Mouse (Mus musculus) heart, postnatal 4 days (tissue): ENCODE results near the gene Pfkm. TPM values are rescaled to one million over a fixed set of nuclear protein-coding genes. Genes with fewer than 3 reads are reported as not detected.

Source experiments
- DNase-seq: peaks from one replicate; pipeline ENCODE4 v3.0.0; 2021
- total RNA-seq, 2 experiments: library from RNA; stranded (reverse); gene quantifications; 2 replicates each; pipeline ENCODE4 v1.2.3; 2021

The Pfkm gene
- total RNA-seq, 2 experiments from 2014 or later: 413 to 425 TPM

- no peak for DNase-seq
These were observed 6.1 kb downstream of the Pfkm start for GRCm38 (mm10) chr15:98098519-98098918.

DNA sequence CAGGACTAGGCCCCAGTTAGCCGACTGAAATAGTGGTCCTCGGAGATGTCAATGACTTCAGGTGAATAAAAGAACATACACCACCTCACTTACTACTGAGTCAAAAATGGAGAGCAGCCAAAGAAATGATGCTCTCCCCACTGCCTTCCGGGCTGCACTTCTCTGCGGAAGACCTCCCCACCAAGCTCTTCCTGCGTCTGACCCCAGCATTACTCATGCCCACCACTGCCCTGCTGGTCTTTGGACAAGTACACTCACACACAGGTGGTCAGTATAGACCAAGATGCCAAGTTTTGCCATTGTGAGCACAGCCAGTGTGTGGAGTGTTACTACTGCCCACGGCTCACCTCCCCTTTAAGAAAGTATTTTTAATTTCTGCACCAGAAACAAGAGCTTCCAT lies 10.0 kb downstream of the Pfkm start:
- DNase-seq: no peak

DNA sequence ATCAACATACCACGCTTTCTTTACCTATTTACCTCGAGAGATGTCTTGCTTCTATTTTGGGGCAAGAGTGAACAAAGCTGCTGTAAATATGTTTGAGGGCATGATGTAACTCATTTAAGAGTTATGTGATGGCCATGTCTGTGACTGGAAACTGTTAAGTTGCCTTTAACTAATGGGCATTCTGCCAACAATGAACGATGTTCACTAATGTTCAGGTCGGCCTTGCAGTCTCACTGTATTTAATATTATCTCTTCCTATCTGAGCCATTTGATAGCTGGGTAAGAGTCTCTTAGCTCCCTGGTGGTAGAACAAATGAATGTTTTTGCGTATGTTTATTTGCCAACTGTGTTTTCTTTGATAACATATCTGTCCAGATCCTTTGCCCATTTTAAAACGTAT lies 14.1 kb downstream of the Pfkm start:
- no peak for DNase-seq

DNA sequence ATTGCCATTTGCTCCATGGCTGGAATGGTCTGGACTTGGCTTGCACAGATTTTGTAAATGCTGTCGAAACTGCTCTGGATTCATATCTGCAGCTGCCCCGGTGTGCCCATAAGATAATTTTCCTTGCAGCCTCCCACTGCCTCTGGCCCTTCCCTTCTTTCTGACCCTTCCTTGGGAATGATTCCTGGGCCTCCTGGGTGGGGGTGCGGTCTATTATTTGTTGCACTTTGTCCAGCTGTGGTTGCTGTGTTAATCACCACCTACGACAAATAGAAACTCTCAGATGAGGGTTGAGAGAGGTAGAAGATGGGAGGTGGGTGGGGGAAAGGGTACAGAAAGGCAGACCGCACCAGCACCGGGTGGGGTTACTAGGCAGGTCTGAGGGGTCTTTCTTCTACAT lies 14.8 kb downstream of the Pfkm start:
- DNase-seq: no peak

DNA sequence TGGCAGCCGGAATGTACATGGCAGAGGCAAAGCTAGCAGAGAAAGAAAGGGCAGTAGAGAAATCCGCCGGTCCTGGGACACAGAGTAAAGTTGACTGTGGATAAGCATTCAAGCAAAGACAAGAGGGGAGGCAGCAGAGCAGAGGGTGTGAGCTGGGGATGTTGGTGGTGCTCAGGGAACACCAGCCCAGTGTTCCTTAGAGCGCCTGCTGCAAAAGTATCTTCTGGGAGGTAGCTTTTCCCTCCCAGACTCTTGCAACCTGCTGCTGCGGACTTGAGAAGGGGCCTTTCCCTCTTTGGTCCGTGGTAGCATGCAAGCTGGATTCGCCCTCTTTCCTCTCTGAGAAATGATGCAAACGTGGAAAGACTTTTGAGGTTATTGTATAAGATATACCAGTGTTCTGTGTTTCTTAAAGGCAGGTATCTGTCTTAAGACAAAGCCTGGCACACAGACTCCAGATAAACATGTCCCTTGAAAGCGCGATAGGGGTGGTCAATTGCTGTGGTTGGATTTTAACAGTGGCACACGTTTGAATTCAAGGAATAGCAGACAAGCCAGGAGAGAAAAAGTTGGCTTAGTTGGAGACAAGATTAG lies 15.4 kb downstream of the Pfkm start:
- DNase-seq: no peak

- DNase-seq: peak; percentile 85
These were observed 16.1 kb downstream of the Pfkm start for GRCm38 (mm10) chr15:98108297-98109152.

DNA sequence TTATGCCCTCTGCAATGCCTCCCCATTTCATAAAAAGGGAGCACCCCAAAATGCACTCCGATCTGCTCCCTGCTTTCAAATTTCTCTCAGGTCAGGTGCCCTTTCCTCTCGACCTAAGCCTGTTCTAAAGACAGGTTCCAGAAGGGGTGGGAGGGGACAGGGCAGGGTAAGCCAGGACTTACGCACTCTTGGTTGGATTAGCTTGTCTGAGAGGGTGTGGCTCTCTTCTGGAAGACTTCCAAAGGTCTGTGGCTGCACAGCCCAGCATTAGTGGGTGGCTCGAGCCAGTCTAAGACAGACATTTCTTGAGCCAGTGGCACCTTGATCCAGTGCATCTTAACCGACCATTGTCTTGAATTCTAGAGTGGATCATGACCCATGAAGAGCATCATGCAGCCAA lies 19.4 kb downstream of the Pfkm start:
- DNase-seq: no peak

GRCm38 (mm10) chr15:98114098-98114851 lies 21.9 kb downstream of the Pfkm start:
- no peak for DNase-seq

- DNase-seq: peak; percentile 27
These were observed 22.7 kb downstream of the Pfkm start for GRCm38 (mm10) chr15:98114852-98115778.

GRCm38 (mm10) chr15:98115779-98116163 lies 23.4 kb downstream of the Pfkm start:
- DNase-seq: no peak

- DNase-seq: no peak
These were observed 23.9 kb downstream of the Pfkm start for GRCm38 (mm10) chr15:98116287-98116686.

DNA sequence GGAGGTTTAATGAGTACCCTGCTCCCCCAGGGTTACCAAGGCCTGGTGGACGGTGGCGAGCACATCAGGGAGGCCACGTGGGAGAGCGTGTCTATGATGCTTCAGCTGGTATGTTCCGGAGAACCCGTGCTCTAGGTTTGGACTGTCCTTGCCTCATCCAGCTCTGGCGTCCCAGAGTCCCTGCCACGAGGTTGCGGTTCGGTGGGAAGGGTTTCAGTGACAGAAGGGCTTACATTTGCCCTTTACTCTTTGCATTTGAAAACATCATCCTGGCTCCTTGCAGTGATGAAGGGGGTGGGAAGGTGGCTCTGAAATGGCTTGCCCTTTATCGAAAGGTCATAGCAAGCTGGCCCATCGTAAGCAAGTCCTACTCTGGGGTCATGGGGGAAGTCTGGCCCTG lies 27.0 kb downstream of the Pfkm start:
- DNase-seq: no peak

DNA sequence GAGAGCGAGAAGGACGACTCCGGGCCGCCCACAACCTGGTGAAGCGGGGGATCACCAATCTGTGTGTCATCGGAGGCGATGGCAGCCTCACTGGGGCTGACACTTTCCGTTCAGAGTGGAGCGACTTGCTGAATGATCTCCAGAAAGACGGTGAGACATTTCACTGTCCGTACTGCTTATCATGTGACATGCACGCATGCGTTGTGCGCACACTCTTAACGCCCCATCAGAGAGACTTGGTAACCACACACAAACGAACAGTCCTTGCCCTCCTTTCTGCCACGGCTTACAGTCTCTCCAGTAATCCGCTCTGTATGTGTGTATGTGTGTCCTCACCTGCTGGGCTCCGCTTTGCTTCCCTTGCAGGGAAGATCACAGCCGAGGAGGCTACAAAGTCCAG lies 28.4 kb downstream of the Pfkm start:
- DNase-seq: no peak

DNA sequence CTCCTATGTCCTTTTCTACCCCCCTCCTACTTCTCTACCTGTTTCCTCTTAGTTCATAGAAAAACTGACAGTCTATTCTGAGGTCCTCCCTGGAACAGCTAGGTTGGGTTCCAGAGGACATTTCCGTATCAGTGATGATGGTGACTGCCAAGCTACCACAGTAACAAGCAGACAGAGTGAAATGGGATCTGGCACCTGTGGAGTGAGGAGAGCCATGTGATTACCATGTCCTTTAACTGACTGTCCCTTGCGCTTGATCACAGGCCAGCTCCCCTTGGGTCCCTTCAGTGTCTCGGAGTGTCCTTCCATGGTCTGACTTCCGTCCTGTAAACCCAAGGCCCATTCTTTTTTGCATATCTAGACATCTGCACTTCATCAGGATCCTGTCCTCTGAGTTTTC lies 38.6 kb downstream of the Pfkm start:
- peak; percentile 55 for DNase-seq

DNA sequence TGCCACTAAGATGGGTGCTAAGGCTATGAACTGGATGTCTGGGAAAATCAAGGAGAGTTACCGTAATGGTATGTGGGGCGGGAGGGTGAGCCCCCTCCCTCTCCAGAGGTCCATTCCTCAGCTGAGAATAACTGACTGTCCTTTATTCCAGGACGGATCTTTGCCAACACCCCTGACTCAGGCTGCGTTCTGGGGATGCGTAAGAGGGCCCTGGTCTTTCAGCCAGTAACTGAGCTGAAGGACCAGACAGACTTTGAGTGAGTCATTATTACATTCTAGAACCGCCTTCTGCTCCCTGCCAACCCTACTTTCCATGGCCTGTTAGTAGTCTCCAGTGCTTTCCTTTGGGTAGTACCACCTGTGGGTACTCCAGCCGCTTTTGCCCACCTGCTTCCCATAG lies 39.1 kb downstream of the Pfkm start:
- no peak for DNase-seq

GRCm38 (mm10) chr15:98131942-98132655 lies 39.7 kb downstream of the Pfkm start:
- no peak for DNase-seq

GRCm38 (mm10) chr15:98133471-98133870 lies 41.1 kb downstream of the Pfkm start:
- DNase-seq: no peak

GRCm38 (mm10) chr15:98134034-98134433 lies 41.6 kb downstream of the Pfkm start:
- no peak for DNase-seq

GRCm38 (mm10) chr15:98134666-98135065 lies 42.3 kb downstream of the Pfkm start:
- no peak for DNase-seq

DNA sequence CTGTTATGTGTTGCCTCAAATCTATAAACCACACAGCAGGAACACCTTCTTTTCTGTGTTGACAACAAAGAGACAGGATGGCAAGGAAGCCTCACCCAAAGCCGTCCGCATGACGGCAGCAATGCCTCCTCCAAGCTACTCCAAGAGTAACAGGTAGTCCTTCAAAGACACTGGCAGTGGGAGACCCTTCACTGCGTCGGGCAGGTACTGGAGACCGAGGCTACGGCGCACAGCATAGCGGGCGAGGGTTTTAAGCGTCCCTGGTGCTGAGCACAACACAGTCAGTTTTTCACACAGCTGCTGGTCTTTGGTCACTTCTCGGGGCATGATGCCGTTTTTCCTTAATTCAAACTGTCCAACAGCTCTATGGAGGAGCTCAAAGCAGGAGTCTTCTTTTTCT lies 43.3 kb downstream of the Pfkm start:
- no peak for DNase-seq

DNA sequence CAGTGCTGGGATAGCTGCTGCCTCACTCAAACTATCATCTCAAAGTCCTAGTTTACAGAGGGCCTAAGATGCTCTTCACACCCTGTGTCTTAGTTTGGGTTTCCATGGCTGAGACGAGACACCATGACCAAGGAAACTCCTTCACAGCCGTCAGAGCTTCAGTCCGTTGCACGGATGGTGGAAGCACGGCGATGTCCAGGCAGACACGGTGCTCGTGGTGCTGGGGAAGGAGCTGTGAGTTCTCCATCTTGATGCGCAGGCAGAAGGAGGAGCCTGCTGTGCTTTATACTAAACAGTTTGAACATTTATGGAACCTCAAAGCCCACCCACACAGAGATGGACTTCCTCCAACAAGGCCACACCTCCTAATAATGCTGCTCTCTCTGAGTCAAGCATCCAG lies 44.5 kb downstream of the Pfkm start:
- no peak for DNase-seq

DNA sequence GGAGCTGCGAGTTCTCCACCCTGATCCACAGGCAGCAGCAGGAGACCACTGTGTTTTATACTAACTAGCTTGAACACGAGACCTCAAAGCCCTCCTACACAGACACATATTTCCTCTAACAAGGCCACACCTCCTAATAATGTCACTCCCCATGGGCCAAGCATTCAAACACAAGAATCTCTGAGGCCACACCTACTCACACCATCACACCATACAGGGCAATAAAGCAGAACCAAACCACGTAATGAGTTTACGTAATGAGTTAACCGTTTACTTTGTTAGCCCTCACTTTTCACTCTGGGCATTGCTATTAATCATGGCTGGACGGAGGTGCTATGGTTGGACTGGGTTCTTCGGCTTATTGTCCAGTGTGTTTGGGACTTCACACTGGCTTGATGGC lies 47.4 kb downstream of the Pfkm start:
- DNase-seq: no peak
